Mouse (Mus musculus): ENCODE measurements around the gene Grk1. TPM values are rescaled to one million over a fixed set of nuclear protein-coding genes. Genes with fewer than 3 reads are reported as not detected.

Grk1 gene
- polyA plus RNA-seq, 1 experiment from 2014 or later: not detected

GRCm38 (mm10) chr8:13434889-13435288, 30.0 kb downstream of the Grk1 start, which contains the start of gene Tmem255b:
Tmem255b (plus strand) TSS chr8:13435189.
- no peak for ATAC-seq (ENCODE audit: low FRiP score, low TSS enrichment)
- 17% methylated on average over 10 of the region's 10 CpGs for WGBS
- Histone ChIP-seq H3K27me3 (ENCODE audit: control insufficient read depth, insufficient read depth, low read length) (peaks cover 29% of the 10 kb centered on the region), H3K4me2 (replicated peaks; ENCODE audit: low read depth, low read length) (peak within 1 kb of the TSS; percentile 13; the same call in 1 of the 2 replicates), H3K36me3 (ENCODE audit: control insufficient read depth, insufficient read depth, low read length) (no peaks in the 10 kb centered on the region), H3K4me1 (ENCODE audit: control insufficient read depth, insufficient read depth, low read length) (no peaks in the 10 kb centered on the region), H3K4me3 (ENCODE audit: low read length) (no peak within 1 kb of the TSS), H3K27ac (ENCODE audit: low read depth, low read length) (no peak within 1 kb of the TSS), H3K9ac (ENCODE audit: low read depth, low read length) (no peak within 1 kb of the TSS), H3K9me3 (ENCODE audit: control insufficient read depth, low read length) (no peaks in the 10 kb centered on the region)

- Histone ChIP-seq H3K4me2 (replicated peaks; ENCODE audit: low read depth, low read length) (no peak overlapping the region), H3K4me3 (ENCODE audit: low read length) (no peak overlapping the region)
Measured at GRCm38 (mm10) chr8:13436052-13436451, 31.2 kb downstream of the Grk1 start.

GRCm38 (mm10) chr8:13437531-13437930, 32.6 kb downstream of the Grk1 start:
- no peak overlapping the region for H3K4me3 ChIP-seq (ENCODE audit: low read length)
- no peaks in the 10 kb centered on the region for H3K9me3 ChIP-seq (ENCODE audit: control insufficient read depth, low read length)
- no peak for ATAC-seq (ENCODE audit: low FRiP score, low TSS enrichment)
- H3K36me3 ChIP-seq (ENCODE audit: control insufficient read depth, insufficient read depth, low read length): no peaks in the 10 kb centered on the region
- peaks cover 29% of the 10 kb centered on the region for H3K27me3 ChIP-seq (ENCODE audit: control insufficient read depth, insufficient read depth, low read length)
- H3K4me1 ChIP-seq (ENCODE audit: control insufficient read depth, insufficient read depth, low read length): no peaks in the 10 kb centered on the region
- no peak overlapping the region for H3K9ac ChIP-seq (ENCODE audit: low read depth, low read length)
- H3K27ac ChIP-seq (ENCODE audit: low read depth, low read length): no peak overlapping the region
- WGBS: 85% methylated on average over 2 of the region's 2 CpGs
- no peak overlapping the region for H3K4me2 ChIP-seq (replicated peaks; ENCODE audit: low read depth, low read length)

More at GRCm38 (mm10) chr8:13436052-13436451, 31.2 kb downstream of the Grk1 start:
- no peak overlapping the region for H3K27ac ChIP-seq (ENCODE audit: low read depth, low read length)
- no peaks in the 10 kb centered on the region for H3K4me1 ChIP-seq (ENCODE audit: control insufficient read depth, insufficient read depth, low read length)
- no peaks in the 10 kb centered on the region for H3K36me3 ChIP-seq (ENCODE audit: control insufficient read depth, insufficient read depth, low read length)
- WGBS: 16% methylated on average over 8 of the region's 8 CpGs
- H3K9me3 ChIP-seq (ENCODE audit: control insufficient read depth, low read length): no peaks in the 10 kb centered on the region
- peaks cover 29% of the 10 kb centered on the region for H3K27me3 ChIP-seq (ENCODE audit: control insufficient read depth, insufficient read depth, low read length)
- no peak for ATAC-seq (ENCODE audit: low FRiP score, low TSS enrichment)
- no peak overlapping the region for H3K9ac ChIP-seq (ENCODE audit: low read depth, low read length)

GRCm38 (mm10) chr8:13442152-13442551, 37.3 kb downstream of the Grk1 start:
- no peak overlapping the region for H3K9ac ChIP-seq (ENCODE audit: low read depth, low read length)
- 86% methylated on average over 2 of the region's 2 CpGs for WGBS
- no peaks in the 10 kb centered on the region for H3K36me3 ChIP-seq (ENCODE audit: control insufficient read depth, insufficient read depth, low read length)
- H3K4me3 ChIP-seq (ENCODE audit: low read length): no peak overlapping the region
- peaks cover under 1% of the 10 kb centered on the region; the same call in 1 of the 2 replicates for H3K27me3 ChIP-seq (ENCODE audit: control insufficient read depth, insufficient read depth, low read length)
- no peaks in the 10 kb centered on the region for H3K9me3 ChIP-seq (ENCODE audit: control insufficient read depth, low read length)
- no peak for ATAC-seq (ENCODE audit: low FRiP score, low TSS enrichment)
- H3K27ac ChIP-seq (ENCODE audit: low read depth, low read length): no peak overlapping the region
- no peak overlapping the region for H3K4me2 ChIP-seq (replicated peaks; ENCODE audit: low read depth, low read length)
- H3K4me1 ChIP-seq (ENCODE audit: control insufficient read depth, insufficient read depth, low read length): no peaks in the 10 kb centered on the region

- Histone ChIP-seq H3K4me3 (ENCODE audit: low read length) (no peak overlapping the region), H3K9me3 (ENCODE audit: control insufficient read depth, low read length) (no peaks in the 10 kb centered on the region), H3K36me3 (ENCODE audit: control insufficient read depth, insufficient read depth, low read length) (no peaks in the 10 kb centered on the region), H3K27ac (ENCODE audit: low read depth, low read length) (no peak overlapping the region), H3K4me2 (replicated peaks; ENCODE audit: low read depth, low read length) (no peak overlapping the region), H3K4me1 (ENCODE audit: control insufficient read depth, insufficient read depth, low read length) (no peaks in the 10 kb centered on the region), H3K9ac (ENCODE audit: low read depth, low read length) (no peak overlapping the region), H3K27me3 (ENCODE audit: control insufficient read depth, insufficient read depth, low read length) (no peaks in the 10 kb centered on the region)
- no peak for ATAC-seq (ENCODE audit: low FRiP score, low TSS enrichment)
- WGBS: 88% methylated on average over 6 of the region's 6 CpGs
Measured at GRCm38 (mm10) chr8:13446456-13446855, 41.6 kb downstream of the Grk1 start.

GRCm38 (mm10) chr8:13448145-13448544, 43.3 kb downstream of the Grk1 start:
- WGBS: 55% methylated on average over 4 of the region's 4 CpGs
- ATAC-seq (ENCODE audit: low FRiP score, low TSS enrichment): no peak; the same call in 1 of the 2 replicates
- H3K4me1 ChIP-seq (ENCODE audit: control insufficient read depth, insufficient read depth, low read length): no peaks in the 10 kb centered on the region
- H3K4me3 ChIP-seq (ENCODE audit: low read length): no peak overlapping the region
- H3K9ac ChIP-seq (ENCODE audit: low read depth, low read length): no peak overlapping the region
- H3K36me3 ChIP-seq (ENCODE audit: control insufficient read depth, insufficient read depth, low read length): no peaks in the 10 kb centered on the region
- H3K27me3 ChIP-seq (ENCODE audit: control insufficient read depth, insufficient read depth, low read length): no peaks in the 10 kb centered on the region
- no peak overlapping the region for H3K27ac ChIP-seq (ENCODE audit: low read depth, low read length)
- no peaks in the 10 kb centered on the region for H3K9me3 ChIP-seq (ENCODE audit: control insufficient read depth, low read length)
- no peak overlapping the region for H3K4me2 ChIP-seq (replicated peaks; ENCODE audit: low read depth, low read length)

- Histone ChIP-seq H3K27ac (ENCODE audit: low read depth, low read length) (no peak overlapping the region), H3K36me3 (ENCODE audit: control insufficient read depth, insufficient read depth, low read length) (no peaks in the 10 kb centered on the region), H3K4me1 (ENCODE audit: control insufficient read depth, insufficient read depth, low read length) (no peaks in the 10 kb centered on the region), H3K9me3 (ENCODE audit: control insufficient read depth, low read length) (no peaks in the 10 kb centered on the region), H3K9ac (ENCODE audit: low read depth, low read length) (no peak overlapping the region), H3K4me3 (ENCODE audit: low read length) (no peak overlapping the region), H3K27me3 (ENCODE audit: control insufficient read depth, insufficient read depth, low read length) (no peaks in the 10 kb centered on the region), H3K4me2 (replicated peaks; ENCODE audit: low read depth, low read length) (no peak overlapping the region)
- WGBS: 67% methylated on average over 6 of the region's 6 CpGs
- no peak for ATAC-seq (ENCODE audit: low FRiP score, low TSS enrichment)
Measured at GRCm38 (mm10) chr8:13451747-13452277, 46.9 kb downstream of the Grk1 start.

GRCm38 (mm10) chr8:13454341-13455113, 49.6 kb downstream of the Grk1 start:
- ATAC-seq (ENCODE audit: low FRiP score, low TSS enrichment): no peak
- 68% methylated on average over 8 of the region's 8 CpGs for WGBS
- Histone ChIP-seq H3K4me1 (ENCODE audit: control insufficient read depth, insufficient read depth, low read length) (no peaks in the 10 kb centered on the region), H3K27me3 (ENCODE audit: control insufficient read depth, insufficient read depth, low read length) (no peaks in the 10 kb centered on the region), H3K27ac (ENCODE audit: low read depth, low read length) (no peak overlapping the region), H3K4me3 (ENCODE audit: low read length) (no peak overlapping the region), H3K9ac (ENCODE audit: low read depth, low read length) (no peak overlapping the region), H3K36me3 (ENCODE audit: control insufficient read depth, insufficient read depth, low read length) (no peaks in the 10 kb centered on the region), H3K4me2 (replicated peaks; ENCODE audit: low read depth, low read length) (no peak overlapping the region), H3K9me3 (ENCODE audit: control insufficient read depth, low read length) (no peaks in the 10 kb centered on the region)

GRCm38 (mm10) chr8:13455295-13455694, 50.4 kb downstream of the Grk1 start:
- 25% methylated on average over 2 of the region's 2 CpGs for WGBS
- ATAC-seq (ENCODE audit: low FRiP score, low TSS enrichment): peak; percentile 84
- Histone ChIP-seq H3K36me3 (ENCODE audit: control insufficient read depth, insufficient read depth, low read length) (no peaks in the 10 kb centered on the region), H3K9me3 (ENCODE audit: control insufficient read depth, low read length) (no peaks in the 10 kb centered on the region), H3K4me2 (replicated peaks; ENCODE audit: low read depth, low read length) (no peak overlapping the region), H3K4me1 (ENCODE audit: control insufficient read depth, insufficient read depth, low read length) (no peaks in the 10 kb centered on the region), H3K4me3 (ENCODE audit: low read length) (no peak overlapping the region), H3K9ac (ENCODE audit: low read depth, low read length) (no peak overlapping the region), H3K27ac (ENCODE audit: low read depth, low read length) (no peak overlapping the region), H3K27me3 (ENCODE audit: control insufficient read depth, insufficient read depth, low read length) (no peaks in the 10 kb centered on the region)
